Mouse (Mus musculus): ENCODE measurements around the gene Kdm2b. TPM values are rescaled to one million over a fixed set of nuclear protein-coding genes. Genes with fewer than 3 reads are reported as not detected.

Kdm2b gene
- total RNA-seq, 4 experiments from 2014 or later = 11.1 to 15.6 (median 13.1) TPM

DNA sequence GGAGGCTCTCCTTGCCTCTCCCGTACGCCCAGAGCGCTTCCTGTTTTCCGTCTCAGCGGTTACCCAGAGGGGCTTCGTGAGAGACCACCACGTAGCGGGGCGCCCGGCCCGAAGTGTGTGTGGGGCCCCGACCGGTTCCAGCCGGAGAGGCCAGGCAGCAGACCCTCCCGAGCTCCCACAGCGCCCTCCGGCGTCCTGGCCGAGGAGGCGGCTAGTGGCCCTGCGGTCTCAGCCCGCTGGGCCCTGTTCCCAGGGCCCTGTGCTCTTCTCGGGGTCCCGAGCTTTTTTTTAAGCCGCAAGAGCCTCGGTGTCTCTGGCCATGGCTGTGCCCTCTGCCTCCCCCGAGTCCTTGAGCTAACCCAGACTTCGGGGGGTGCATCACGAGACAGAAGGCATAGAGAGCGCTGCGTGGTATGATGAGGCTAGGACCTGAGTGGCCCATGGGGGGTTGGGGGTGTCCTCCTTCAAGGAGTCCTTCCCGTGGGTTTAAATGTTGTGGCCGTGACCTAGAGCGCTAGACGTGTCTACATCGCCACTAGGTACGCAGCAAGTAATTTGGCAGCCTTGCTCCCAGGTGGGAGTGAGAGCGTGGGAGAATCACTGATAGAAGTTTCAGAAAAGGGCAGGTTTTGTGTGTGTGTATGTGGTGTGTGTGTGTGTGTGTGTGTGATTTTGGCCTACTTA, 139.2 kb downstream of the Kdm2b start:
- peak in 1 of 2 experiments; percentile 60 for DNase-seq (ENCODE audit: low spot score in 2 of 2)

DNA sequence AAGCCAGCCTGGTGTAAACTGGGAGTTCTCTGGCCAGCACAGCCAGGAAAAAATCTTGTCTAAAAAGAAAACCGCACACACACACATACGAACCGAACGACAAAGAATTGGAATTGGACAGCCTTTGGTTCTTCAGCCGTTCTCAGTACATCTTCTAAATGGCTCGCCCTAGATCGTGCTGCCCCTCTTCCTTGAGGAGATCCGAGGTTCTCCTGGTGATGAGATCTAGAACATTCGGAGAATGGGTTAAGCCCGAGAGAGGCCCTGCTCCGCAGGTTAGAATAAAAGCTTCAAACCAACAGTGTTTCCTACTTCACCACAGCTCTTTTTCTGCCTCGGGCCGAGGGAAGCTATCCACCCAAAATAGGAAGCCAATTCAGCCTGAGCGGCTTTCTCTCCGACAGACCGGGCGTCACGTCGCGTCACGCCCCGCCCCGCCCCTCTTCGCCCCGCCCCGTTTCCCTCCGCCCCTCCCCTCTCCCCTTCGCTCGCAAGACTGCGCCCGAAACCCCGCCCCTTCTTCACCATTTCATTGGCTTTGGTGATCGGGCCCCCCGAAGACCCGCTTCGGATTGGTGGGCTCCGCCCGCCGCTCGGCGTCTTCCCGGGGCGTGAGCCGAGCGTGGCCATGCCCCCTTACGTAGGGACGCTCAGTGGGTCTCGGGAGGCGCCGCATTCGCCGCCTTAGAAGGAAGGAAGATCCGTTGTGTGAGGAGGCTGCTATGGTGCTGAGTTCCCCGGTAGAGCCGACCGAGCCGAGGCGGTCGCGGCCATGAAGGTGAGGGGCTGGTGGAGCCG, 139.9 kb downstream of the Kdm2b start, which contains the start of gene Rnf34:
Gene Rnf34, plus strand, starts transcription at position 528 of the 798 bp plus-strand sequence.
- peak; percentile 94 to 97 for DNase-seq (ENCODE audit: low spot score in 2 of 2)

DNA sequence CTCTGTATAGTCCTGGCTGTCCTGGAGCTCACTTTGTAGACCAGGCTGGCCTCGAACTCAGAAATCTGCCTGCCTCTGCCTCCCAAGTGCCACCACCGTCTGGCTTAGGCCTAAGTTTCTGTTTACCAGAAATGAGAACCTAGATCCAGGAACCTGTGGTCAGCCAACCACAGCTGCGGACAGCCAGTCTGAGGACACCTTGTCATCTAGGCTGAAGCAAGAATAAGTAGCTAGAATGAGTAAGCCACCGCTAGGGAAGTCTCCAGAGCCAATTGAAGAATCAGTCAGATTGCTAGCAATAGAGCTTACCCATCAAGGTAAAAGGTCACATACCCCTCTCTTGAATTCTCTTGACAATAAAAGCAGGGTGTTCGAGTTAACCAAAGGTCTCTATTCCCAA, 145.8 kb downstream of the Kdm2b start:
- DNase-seq (ENCODE audit: low spot score in 2 of 2) = no peak

DNA sequence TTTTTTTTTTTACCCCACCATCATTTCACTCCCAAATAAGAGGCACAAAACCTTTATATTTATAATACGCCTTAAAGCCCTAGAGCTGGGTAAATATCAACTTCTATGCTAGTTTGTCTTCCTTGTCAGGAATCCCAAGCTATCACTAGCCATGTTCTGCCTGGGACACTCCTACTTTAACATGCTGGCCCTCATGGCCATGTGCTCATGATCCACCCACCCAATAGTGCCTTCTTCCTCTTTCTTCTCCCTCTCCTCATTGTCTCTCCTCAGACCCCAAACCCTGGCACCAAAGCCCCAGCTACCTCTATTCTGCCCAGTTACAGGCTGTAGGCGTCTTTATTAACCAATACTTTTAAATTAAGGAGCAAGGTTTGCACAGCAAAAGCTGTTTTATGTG, 148.5 kb downstream of the Kdm2b start:
- no peak for DNase-seq (ENCODE audit: low spot score in 2 of 2)

DNA sequence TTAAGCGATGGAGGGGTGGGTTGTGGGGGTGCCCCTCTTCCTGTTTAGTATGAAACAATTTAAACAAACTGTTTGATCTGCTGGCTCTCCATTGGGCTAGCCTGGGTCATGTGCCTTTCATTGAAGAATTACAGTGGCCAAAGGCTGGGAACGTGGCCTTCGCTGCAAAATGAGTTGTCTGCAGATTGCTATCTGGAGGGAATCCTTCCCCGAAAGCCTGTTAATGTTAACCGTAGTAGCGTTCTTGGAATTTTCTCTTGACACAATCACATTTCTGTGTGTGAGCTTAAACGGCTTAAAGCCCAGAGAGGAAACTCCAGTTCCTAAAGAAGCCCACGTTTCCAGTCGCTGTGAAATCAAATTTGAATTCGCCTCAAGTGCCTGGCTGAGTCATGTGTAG, 156.6 kb downstream of the Kdm2b start:
- no peak for DNase-seq (ENCODE audit: low spot score in 2 of 2)

DNA sequence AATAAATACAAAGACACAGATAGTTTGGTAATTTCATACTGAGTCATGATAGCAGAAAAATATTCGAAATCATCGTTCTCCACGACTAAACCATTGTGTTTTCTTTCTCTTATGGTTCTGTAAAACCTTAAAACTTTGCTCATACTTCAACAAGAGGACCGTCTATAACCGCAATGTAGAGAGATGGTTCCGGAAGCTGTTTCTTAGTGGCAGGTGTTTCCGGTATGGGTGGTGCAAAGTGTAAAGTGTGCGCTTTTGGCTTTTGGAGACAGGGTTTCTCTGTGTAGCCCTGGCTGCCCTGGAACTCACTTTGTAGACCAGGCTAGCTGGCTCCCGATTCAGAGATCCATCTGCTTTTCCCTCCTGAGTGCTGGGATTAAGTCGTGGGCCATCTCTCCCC, 157.1 kb downstream of the Kdm2b start:
- no peak for DNase-seq (ENCODE audit: low spot score in 2 of 2)

DNA sequence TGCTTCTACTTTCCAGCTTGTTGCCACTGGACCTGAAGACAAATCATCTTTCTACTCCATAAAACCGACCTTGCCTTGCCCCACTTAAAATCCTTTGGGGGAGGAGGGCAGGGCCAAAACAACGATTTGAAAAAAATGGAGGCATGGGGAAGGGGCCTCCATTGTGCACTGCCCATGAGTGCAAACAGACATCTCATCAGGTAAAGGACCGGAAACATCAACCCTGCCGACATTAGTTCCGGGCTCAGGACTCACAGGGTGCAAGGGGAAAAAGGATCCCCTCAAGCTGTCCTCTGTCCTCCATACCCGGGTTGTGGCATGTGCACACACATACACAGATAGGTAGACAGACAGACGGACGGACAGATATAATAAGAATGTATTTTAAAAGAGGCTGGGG, 164.5 kb downstream of the Kdm2b start:
- DNase-seq (ENCODE audit: low spot score in 2 of 2) = no peak

DNA sequence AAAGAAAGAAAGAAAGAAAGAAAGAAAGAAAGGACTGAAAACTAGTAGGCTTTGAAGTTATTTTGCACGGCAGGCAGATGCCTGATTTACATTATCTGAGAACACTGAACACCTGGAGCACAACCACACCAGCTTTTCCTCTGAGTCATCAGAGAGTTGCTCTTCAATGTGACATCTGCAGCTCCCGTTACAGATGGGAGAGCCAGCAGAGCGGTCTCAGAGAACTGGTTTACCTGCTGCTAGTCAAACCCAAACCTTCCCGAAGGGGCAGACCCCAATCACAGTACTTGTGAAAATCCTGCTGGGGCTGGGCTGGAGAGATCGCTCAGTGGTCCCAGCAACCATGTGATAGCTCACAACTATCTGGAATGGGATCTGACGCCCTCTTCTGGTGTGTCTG, 165.2 kb downstream of the Kdm2b start:
- no peak for DNase-seq (ENCODE audit: low spot score in 2 of 2)

DNA sequence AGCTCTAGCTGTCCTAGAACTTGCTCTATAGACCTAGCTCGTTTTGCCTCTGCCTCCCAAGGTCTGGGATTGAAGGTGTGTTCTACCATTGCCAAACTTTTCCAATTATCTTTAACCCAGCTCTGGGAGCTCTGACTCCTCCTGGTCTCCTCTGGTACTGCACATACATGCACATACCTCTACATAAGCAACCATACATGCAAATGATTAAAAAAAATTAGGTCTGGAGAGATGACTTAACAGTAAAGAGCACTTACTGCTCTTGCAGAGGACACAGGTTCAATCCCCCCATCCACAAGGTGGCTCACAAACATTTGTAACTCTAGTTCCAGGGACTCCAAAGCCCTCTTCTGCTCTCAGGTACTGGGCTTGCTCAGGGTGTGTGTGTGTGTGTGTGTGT, 165.6 kb downstream of the Kdm2b start:
- no peak for DNase-seq (ENCODE audit: low spot score in 2 of 2)

DNA sequence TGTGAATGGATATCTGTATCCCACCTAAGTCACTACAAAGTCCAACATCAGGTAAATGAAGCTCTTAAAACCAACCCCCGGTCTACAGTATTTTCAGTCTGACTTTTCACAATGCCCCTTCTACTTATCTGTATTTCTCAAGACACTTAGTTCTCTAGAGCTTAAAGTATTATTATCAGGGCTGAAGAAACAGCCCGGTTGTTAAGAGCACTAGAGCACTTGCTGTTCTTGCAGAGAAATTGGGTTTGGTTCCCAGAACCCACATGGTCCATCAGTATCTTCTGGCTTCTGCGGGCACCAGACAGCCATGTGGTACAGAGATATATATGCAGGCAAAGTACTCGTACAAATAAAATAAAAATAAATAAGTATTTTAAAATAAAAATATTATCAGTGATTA, 167.2 kb downstream of the Kdm2b start:
- no peak for DNase-seq (ENCODE audit: low spot score in 2 of 2)

DNA sequence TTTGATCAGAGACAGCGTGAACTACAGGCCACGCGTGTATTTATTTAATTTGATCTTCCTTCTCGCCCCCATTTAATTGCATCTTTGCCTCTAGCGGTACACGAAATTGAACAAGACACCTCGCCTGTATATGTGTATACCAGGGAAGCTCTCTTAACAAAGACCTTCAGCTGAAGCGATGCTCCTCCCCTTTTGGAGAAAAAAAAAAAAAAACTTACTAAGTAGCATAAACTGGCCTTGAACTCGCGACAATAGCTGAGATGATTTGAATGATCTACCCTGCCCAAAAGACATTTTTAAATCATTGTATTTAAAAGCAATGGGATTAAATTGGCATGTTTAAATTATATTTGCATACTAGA, 168.1 kb downstream of the Kdm2b start:
- DNase-seq (ENCODE audit: low spot score in 2 of 2) = no peak

DNA sequence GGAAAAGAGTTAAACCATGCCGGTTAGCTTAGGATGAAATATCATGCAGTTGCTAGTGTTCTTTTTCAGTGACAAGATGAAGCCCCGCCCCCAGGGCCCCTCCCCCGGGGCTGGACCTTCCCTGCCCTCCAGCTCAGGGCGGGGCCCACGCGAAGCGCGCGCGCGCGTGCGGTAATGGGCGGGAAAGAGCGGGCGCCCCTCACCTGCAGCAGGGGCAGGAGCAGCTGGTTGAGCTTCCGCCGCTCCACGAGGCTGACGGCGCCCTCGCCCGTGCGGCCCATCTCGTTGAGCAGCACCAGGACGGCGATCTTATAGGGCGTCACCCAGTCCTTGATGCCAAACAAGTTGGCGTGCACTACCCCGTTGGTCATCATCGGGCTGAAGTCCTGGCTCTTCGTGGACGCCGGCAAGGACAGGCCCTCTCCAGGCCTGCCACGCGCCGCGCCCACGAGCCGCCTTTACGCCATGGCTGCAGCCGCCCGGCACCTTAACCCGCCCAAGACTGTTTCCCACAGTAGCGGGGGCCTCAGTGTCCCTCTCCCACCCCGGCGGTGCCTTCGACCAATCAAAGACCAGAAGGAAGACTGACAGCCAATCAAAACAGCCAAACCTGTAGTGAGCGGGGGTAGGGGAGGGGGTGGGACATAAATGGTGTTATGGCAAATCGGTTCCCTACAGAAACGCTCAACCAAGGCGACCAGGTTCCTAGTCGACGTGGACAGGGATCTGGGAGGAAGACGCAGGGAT, 168.7 kb downstream of the Kdm2b start, which contains the start of gene Anapc5:
Gene Anapc5, minus strand, starts transcription at position 563 of the 747 bp plus-strand sequence.
- peak; percentile 91 to 92 for DNase-seq (ENCODE audit: low spot score in 2 of 2)

Other genes starting within 250 kb of the Kdm2b start
- 1 to 10 TPM; 2.0 to 3.4 (median 3.1) TPM for gene Camkk2, start 210.4 kb downstream of the Kdm2b start, total RNA-seq (2022)
- 100 to 1,000 TPM; 504 to 612 (median 591) TPM for gene Anapc5, start 168.5 kb downstream of the Kdm2b start, total RNA-seq (2022)
- 10 to 100 TPM; 19.5 to 28.2 (median 20.1) TPM for gene Rnf34, start 139.8 kb downstream of the Kdm2b start, total RNA-seq (2022)
- gene Orai1, start 25.3 kb upstream of the Kdm2b start, total RNA-seq (2022) = 10 to 100 TPM; 27.8 to 35.0 (median 29.8) TPM
- gene Morn3, start 57.2 kb upstream of the Kdm2b start, total RNA-seq (2022) = not detected
- 10 to 100 TPM; 15.7 to 18.3 (median 17.0) TPM for gene Tmem120b, start 78.6 kb upstream of the Kdm2b start, total RNA-seq (2022)
- under 1 TPM in 3 of 4 experiments, not detected in 1; 0.24 to 0.36 (median 0.36) TPM for gene Rhof, start 142.9 kb upstream of the Kdm2b start, total RNA-seq (2022)
- 10 to 100 TPM in 3 of 4 experiments, 1 to 10 TPM in 1; 8.0 to 10.8 (median 10.5) TPM for gene Setd1b, start 152.4 kb upstream of the Kdm2b start, total RNA-seq (2022)
- gene Psmd9, start 179.6 kb upstream of the Kdm2b start, total RNA-seq (2022) = 10 to 100 TPM; 11.4 to 12.8 (median 12.3) TPM
- 1 to 10 TPM in 1 of 4 experiments, not detected in 3; 1.3 TPM for gene Hpd, start 192.9 kb upstream of the Kdm2b start, total RNA-seq (2022)